Mouse (Mus musculus): ENCODE measurements at regions not wholly inside any gene's neighbourhood (a gene's known extent, or its start where the extent isn't known, plus 50 kb on each side); places are given as distances from the start of the nearest gene placed in this dataset.

DNA sequence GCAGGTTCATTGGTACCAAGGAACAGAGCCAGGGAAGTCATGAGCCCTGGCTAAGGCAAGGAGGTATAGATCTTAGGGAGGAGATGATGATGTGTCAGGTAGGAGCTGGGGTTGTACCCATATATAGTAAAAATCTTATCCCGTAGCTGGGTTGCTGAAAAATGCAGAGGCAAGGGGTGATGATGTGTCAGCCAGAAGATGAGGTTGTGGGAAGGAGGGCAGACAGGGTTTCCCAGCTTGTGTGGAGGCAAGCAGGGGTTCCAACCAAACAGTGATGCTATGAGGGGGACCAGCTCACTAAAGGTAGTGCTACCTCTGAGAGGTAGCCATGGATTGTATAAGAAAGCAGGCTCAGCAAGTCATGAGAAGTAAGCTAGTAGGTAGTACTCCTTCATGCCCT, 90.5 kb upstream of the N4bp1 start:
- DNase-seq (ENCODE audit: low spot score), result no peak

DNA sequence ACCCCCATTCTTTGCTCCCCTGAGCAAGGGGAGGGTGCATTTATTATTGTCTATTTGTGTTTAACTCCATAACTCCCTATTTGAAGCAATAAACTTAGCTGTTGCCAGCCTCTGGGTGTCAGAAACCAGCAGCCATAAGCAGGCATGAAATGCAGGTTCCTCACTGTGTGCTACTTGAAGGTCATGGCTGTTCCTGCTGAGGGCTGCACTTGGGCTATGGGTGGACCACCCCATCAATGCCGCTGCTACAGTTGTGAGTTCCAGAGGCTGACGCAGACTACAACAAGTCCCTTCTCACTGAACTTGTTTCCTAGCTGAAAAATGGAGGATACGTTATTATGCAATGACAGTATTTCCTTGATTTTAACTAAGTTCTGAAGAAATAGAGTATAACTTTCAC, 86.7 kb upstream of the N4bp1 start:
- DNase-seq (ENCODE audit: low spot score), result no peak

DNA sequence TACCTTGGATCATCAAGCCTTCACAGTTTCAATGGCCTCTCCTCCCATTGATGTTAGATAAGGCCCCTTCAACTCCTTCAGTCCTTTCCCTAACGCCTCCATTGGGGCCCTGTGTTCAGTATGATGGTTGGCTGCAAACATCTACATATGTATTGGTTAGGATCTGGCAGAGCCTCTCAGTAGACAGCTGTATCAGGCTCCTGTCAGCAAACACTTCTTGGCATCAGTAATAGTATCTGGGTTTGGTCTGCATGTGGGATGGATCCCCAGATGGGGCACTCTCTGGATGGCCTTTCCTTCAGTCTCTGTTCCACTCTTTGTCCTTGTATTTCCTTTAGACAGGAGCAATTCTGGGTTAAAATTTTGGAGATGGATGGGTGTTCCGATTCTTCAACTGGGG, 84.0 kb upstream of the N4bp1 start:
- DNase-seq (ENCODE audit: low spot score), result no peak

DNA sequence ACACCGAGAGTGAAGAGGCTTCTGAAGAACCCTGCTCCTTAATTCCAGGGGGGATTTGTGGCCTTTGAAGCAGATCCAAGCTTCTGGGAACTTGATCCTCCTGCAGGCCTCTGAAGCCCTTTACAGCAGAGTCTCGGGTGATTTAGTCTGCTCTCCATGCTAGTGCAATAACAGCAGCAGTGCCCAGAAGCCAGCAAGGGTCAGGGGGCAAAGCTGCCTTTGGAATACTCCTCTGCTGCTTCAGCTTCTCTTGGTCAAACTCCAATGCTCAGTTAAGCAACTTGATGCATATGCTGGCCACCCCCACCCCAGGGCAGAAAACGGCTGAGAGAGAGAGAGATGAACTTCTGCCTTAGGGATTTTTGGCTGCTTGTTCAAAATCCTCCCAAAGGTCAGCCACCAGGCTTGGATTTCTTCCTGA, 82.8 kb upstream of the N4bp1 start:
- DNase-seq (ENCODE audit: low spot score), result peak; percentile 29

DNA sequence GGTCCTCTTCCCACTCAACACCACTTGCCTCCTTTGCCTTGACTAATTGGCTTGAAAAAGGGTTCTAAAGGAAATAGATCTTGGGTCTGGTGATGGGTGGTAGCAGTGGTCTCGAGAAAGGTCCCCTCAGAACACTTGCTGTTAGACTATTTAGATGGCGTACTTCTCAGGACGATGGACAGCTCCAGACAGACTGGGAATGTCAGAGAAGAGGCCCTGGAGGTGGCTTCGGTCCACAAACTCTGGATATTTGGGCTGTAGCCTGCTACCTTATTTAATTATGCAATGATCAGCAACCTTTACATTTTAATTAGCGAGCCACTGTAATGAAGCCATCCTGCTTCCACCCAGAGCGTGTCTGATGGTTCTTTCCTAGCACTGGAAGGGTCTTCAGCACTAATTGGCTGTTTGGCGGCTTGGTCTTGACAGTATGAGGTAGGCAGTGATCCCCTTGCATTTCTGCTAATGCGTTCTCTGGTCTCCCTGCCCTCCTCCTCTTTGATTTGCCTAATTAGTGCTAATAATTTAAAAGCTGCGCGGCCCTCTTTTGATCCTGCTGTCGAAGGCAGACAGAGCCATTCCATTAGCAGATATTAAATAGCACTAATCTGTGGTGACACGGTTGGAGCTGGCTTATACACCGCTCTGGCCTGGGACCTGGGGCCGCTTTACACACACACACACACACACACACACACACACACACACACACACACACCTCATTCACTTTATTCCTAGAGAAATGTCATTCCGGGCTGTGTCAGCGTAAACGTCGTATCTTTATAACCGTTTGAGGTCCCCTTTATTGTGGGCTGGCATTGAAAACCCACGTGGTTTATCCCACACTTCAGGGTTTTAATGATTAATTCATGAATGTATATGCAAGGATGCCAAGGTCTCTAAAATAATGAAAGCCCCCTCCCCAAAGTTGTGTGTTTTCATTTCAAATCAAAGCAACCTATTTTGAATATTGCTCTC, 76.4 kb upstream of the N4bp1 start:
- peak; percentile 4 for DNase-seq (ENCODE audit: low spot score)

Data from yolk sac, embryonic 10.5 days (tissue).